Mouse (Mus musculus): ENCODE measurements around the gene Galnt2. TPM values are rescaled to one million over a fixed set of nuclear protein-coding genes. Genes with fewer than 3 reads are reported as not detected.
A peak's percentile ranks its signal among the peaks of the same experiment; 100 is the strongest.

The Galnt2 gene
- total RNA-seq (2015) (31.3 and 61.1 TPM in 2 replicates), total RNA-seq (2017) (15.5 and 20.4 TPM in 2 replicates)

GRCm38 (mm10) chr8:124231176-124231484 lies at the start of gene Galnt2:
Galnt2 (plus strand) TSS chr8:124231391.
- ATAC-seq (ENCODE audit: poor library complexity, severe bottlenecking): peak; percentile 90

GRCm38 (mm10) chr8:124181751-124182150 lies 49.4 kb upstream of the Galnt2 start:
- ATAC-seq (ENCODE audit: poor library complexity, severe bottlenecking): no peak

DNA sequence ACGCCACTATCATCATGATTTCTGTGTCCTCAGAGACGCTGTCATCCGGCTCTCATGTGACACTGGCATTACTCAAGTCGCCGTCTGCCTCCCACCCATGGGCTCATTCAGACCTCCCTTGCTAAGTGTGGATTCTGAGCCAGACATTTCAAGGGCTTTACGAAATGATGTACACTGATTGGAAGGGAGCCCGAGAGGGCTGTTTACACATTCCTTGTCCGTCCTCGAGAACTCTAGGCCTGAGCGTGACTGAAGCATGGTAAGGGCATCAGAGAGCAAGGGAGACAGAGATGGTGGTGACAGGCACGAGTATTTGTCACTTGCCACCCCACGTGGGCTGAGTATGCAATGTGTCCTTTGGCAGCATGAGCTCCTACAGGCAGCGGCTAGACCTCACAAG lies 49.0 kb upstream of the Galnt2 start:
- no peak for ATAC-seq (ENCODE audit: poor library complexity, severe bottlenecking)

GRCm38 (mm10) chr8:124184078-124184477 lies 47.1 kb upstream of the Galnt2 start:
- no peak for ATAC-seq (ENCODE audit: poor library complexity, severe bottlenecking)

- no peak for ATAC-seq (ENCODE audit: poor library complexity, severe bottlenecking)
Observed at GRCm38 (mm10) chr8:124184507-124184906, 46.7 kb upstream of the Galnt2 start.

DNA sequence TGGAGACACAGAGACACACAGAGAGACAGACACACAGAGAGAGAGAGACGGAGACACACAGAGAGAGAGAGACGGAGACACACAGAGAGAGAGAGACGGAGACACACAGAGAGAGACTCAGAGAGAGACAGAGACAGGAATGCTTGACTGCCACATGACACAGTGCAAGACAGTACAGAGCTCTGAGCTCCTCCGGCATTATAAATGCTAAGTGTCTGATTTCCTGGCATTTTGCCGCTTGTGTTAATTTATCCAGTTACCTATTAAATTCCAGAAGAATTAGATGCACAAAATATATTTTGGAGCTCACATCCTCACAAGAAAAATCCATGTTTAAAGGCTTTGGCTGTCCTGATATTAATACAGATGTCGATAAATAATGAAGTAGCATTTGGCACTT lies 46.1 kb upstream of the Galnt2 start:
- ATAC-seq (ENCODE audit: poor library complexity, severe bottlenecking): no peak

GRCm38 (mm10) chr8:124190388-124190787 lies 40.8 kb upstream of the Galnt2 start:
- no peak for ATAC-seq (ENCODE audit: poor library complexity, severe bottlenecking)

GRCm38 (mm10) chr8:124192242-124192641 lies 38.9 kb upstream of the Galnt2 start:
- ATAC-seq (ENCODE audit: poor library complexity, severe bottlenecking): no peak

- no peak for ATAC-seq (ENCODE audit: poor library complexity, severe bottlenecking)
Observed at GRCm38 (mm10) chr8:124192976-124193375, 38.2 kb upstream of the Galnt2 start.

- ATAC-seq (ENCODE audit: poor library complexity, severe bottlenecking): no peak
Observed at GRCm38 (mm10) chr8:124193992-124194391, 37.2 kb upstream of the Galnt2 start.

DNA sequence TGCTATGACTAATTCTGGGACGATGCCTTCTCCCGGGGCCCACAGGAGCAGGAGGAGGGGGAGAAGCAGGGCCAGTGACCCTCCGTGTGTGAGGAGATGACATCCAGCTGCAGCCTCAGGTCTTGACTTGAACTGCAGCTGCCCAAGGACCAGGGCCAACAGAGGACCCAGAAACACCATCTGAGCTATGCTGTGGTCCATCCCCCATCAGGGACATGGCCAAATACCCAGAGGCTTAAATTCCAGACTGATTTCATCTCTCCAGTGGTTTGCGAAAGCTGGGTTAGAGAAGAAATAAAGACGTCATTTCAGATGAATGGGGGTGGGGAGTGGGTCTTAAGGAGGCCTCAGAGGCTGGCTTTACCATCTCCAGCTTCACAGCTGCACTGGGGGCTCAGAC lies 35.0 kb upstream of the Galnt2 start:
- ATAC-seq (ENCODE audit: poor library complexity, severe bottlenecking): no peak

- no peak for ATAC-seq (ENCODE audit: poor library complexity, severe bottlenecking)
Observed at GRCm38 (mm10) chr8:124196797-124197196, 34.4 kb upstream of the Galnt2 start.

DNA sequence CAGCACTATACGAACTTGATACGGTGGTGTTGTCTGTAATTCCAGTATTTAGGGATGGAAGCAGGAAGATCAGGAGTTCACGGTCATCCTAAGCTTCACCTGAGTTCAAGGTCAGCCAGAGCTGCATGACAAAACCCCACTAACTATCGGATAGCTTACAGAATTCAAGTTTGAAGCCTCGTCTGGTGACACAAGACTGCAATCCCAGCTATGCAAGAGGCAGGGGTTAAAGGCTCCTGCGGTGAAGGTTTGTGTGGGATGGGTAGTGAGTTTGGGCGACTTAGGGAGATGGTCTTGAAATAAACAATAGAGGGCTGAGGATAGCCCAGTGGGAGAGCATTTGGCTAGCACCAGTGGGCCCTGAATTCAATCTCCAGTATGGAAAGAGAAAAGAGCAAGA lies 33.0 kb upstream of the Galnt2 start:
- ATAC-seq (ENCODE audit: poor library complexity, severe bottlenecking): no peak

DNA sequence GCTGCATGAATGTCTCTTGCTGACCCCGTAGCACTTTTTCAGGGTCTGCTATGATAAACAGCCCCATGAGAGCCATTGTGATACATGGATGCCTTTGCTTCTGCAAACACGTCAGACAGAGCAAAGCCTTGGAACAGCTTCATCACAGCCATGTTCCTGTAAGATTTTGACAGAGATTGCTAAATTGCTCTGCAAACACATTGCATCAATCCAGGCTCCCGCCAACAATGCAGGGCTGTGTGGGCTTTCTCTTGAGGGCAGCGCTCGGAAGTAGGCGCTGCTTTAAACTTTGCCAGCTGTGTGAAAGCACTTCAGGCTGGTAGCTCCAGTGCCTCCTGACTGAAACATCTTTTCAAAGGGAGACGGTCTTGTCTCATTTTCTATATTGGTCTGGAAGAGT lies 30.8 kb upstream of the Galnt2 start:
- peak; percentile 59 for ATAC-seq (ENCODE audit: poor library complexity, severe bottlenecking)

DNA sequence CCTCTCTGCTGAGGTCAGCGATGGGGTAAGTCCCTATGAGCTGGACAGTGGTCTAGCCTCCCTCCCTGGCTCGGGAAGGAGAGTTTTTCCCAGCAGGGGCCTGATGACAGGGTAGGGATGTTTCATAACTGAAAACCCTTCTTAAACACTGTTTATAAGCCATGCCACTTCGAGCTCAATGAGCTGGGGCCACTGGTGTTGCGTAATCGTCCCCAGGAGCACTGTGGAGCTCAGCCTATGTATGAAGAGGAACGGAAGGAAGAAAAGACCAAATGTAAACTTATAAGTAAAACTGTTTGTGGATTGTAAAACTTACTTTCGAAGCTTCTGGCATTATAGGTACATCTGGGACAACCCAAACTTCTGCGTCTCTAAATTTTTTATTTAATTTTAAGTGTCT lies 29.5 kb upstream of the Galnt2 start:
- ATAC-seq (ENCODE audit: poor library complexity, severe bottlenecking): 0 out of 2 replicates have a peak, but pooled peaks have one; percentile 43

GRCm38 (mm10) chr8:124202895-124203294 lies 28.3 kb upstream of the Galnt2 start:
- ATAC-seq (ENCODE audit: poor library complexity, severe bottlenecking): no peak

GRCm38 (mm10) chr8:124204001-124204601 lies 27.1 kb upstream of the Galnt2 start:
- no peak for ATAC-seq (ENCODE audit: poor library complexity, severe bottlenecking)

DNA sequence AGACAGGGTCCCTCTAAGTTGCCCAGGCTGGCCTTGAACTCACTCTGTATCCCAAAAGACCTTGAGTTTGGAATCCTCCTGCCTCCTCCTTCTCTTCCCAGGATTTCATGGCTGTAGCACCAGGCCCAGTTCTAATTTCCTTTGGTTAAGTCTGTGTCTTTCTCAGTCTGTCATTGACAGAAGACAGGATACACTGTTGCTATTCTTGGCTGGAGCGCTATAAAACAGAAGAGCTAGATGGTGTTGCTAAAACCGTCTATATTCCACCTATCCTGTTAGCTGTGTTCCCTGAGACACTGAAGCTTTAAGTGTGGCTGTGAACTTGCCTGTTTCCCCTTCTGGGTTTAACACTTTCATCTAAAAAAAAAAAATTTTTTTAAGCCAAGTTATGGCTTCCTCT lies 19.0 kb upstream of the Galnt2 start:
- no peak for ATAC-seq (ENCODE audit: poor library complexity, severe bottlenecking)

GRCm38 (mm10) chr8:124216951-124217350 lies 14.2 kb upstream of the Galnt2 start:
- no peak for ATAC-seq (ENCODE audit: poor library complexity, severe bottlenecking)

GRCm38 (mm10) chr8:124229883-124230282 lies 1.3 kb upstream of the Galnt2 start:
- ATAC-seq (ENCODE audit: poor library complexity, severe bottlenecking): 0 out of 2 replicates have a peak, but pooled peaks have one; percentile 14

DNA sequence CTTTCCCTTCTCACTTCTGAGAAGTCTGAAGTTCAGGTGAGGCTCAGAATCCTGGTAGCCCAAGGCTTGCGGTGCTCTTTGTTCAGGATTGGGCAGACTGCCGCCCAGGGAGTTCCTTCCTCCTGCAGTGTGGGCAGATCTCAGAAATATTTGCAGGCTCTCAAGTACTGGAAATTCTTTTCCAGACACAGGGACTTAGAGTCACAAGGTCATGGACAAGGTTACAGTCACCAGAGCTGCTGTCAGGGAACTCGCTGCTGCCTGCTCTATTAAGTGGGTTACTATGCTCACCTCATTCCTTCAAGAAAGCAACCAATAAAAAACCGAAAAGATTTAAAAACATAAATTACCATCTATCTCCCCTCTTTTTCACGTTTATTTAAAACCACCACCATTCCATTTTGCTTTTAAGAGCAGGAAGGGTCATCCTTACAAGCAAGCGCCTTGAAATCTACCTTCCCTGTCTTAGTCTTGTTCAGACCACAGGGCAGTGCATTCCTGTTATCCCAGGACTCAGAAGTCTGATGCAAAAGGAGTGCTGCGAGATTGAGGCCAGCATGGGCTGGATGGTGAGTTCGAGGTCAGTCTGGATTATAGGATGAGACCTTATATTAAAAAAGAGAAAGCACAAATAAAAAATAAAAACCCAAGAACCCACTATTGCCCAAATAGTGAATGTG lies 555 bp upstream of the Galnt2 start:
- ATAC-seq (ENCODE audit: poor library complexity, severe bottlenecking): no peak

DNA sequence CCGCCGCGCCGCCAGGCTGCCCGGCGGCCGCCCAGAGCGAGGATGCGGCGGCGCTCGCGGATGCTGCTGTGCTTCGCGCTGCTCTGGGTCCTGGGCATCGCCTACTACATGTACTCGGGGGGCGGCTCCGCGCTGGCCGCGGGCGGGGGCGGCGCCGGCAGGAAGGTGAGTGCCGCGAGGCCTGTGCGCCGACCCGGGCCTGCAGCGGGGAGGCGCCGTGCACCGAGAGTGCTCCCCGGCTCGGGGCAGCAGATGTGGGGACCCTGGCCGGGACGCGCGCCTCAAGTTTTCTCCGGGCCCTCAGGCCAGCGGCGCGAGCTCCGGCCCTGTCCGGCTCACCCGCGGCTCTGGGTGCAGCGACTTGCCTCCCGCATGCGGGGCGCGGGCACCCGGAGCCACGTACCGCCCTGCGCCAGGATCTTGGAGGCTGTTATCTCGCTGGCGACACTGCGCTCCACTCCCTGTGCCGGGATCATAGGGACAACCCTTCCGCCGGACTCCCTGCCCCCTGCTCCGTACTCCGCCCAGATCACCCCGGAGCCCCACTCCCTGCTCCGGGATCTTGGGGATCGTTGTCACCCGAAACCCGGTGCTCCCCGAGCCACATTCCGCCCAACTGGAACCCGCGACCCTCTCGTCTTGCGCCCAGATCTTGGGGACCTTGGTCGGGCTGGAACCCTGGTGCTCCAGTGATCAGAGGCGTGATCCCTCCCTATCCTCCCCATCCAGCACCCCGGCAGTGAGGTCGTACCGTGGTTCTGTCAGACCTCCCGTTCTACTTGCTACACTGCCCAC lies 491 bp downstream of the Galnt2 start:
- peak; percentile 40 for ATAC-seq (ENCODE audit: poor library complexity, severe bottlenecking)
